Mouse (Mus musculus): ENCODE results near the gene 2310034G01Rik. TPM values are rescaled to one million over a fixed set of nuclear protein-coding genes. Genes with fewer than 3 reads are reported as not detected.

Gene 2310034G01Rik
- polyA plus RNA-seq, 1 experiment from 2014 or later: 1.7 TPM

- H3K27me3 ChIP-seq (ENCODE audit: control insufficient read depth, insufficient read depth, low read length): no peaks in the 10 kb centered on the region; the same call in 1 of the 2 replicates
These were observed 21.0 kb downstream of the 2310034G01Rik start for GRCm38 (mm10) chr19:46329031-46329641.

DNA sequence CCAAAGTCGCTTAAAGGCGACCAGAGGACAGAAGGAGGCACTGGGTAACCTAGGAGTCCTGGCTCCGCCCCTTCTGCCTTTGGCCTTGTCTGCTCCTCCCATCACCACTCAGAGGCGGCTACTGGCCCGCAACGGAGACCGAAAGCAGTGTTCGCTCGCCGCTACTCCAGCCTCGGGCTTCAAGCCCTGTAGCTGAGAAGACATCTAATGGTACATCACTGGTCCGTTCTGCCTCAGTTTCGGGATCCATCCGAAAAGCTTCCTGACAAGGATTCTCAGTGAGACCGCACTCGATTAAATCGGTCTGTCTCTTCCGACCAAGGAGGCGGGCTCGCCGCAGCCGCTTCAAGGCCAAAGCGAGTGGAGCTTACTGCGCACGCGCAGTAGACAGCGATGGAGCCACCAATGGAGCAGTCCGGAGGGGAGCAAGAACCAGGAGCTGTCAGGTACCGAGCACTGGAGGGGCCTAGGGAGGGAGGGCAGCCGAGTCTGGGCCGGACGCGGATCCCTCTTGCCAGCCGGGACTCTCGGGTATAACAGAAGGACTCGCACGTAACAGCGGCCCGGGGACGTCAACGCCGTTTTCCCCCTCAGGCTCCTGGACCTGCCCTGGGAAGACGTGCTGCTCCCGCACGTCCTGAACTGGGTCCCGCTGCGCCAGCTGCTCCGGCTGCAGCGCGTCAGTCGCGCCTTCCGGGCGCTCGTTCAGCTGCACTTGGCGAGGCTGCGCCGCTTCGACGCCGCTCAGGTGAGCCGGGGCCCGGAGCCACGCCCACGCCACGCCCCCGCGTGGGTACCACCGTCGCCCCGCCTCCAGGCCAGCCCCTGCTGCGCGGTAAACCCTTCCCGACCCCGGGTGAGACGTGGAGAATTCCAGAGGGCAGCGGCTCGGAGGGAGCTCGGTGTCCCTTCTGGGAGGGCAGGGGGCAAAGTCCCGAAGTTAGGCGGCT lies 21.7 kb downstream of the 2310034G01Rik start, which contains the start of gene Fbxl15:
Fbxl15 (plus strand) TSS at position 104 of the 950 bp plus-strand sequence.
- H3K27me3 ChIP-seq (ENCODE audit: control insufficient read depth, insufficient read depth, low read length): no peaks in the 10 kb centered on the region; the same call in 1 of the 2 replicates
- WGBS: under 1% methylated on average over 74 of the region's 81 CpGs
- H3K4me2 ChIP-seq (replicated peaks; ENCODE audit: low read depth): peak within 1 kb of the TSS; percentile 99
- H3K27ac ChIP-seq (replicated peaks): peak within 1 kb of the TSS; percentile 81
- DNase-seq (ENCODE audit: low spot score): peak; percentile 91
- peak within 1 kb of the TSS; percentile 65 for H3K9ac ChIP-seq (ENCODE audit: low read length)
- peak within 1 kb of the TSS; percentile 65 for H3K4me3 ChIP-seq (ENCODE audit: low read depth, low read length)
- peaks cover 7% of the 10 kb centered on the region for H3K4me1 ChIP-seq (replicated peaks; ENCODE audit: control insufficient read depth, insufficient read depth)
- TF ChIP-seq EP300 (optimal IDR thresholded peaks at IDR 0.05) (no peak), CTCF (IDR thresholded peaks at IDR 0.05; ENCODE audit: low read depth) (0 out of 2 replicates have a peak, but pooled peaks have one; percentile 9)
- peak; percentile 86 for ATAC-seq (ENCODE audit: low FRiP score, low TSS enrichment)
- peaks cover 9% of the 10 kb centered on the region for H3K36me3 ChIP-seq (ENCODE audit: control insufficient read depth, insufficient read depth, low read length)
- H3K9me3 ChIP-seq (ENCODE audit: control insufficient read depth, low read length): no peaks in the 10 kb centered on the region

More at GRCm38 (mm10) chr19:46329031-46329641, 21.0 kb downstream of the 2310034G01Rik start:
- Histone ChIP-seq H3K4me1 (replicated peaks; ENCODE audit: control insufficient read depth, insufficient read depth) (peaks cover 7% of the 10 kb centered on the region), H3K4me3 (ENCODE audit: low read depth, low read length) (peak overlapping the region; percentile 65), H3K27ac (replicated peaks) (peak overlapping the region; percentile 81), H3K4me2 (replicated peaks; ENCODE audit: low read depth) (peak overlapping the region; percentile 99), H3K9me3 (ENCODE audit: control insufficient read depth, low read length) (no peaks in the 10 kb centered on the region), H3K36me3 (ENCODE audit: control insufficient read depth, insufficient read depth, low read length) (peaks cover 9% of the 10 kb centered on the region), H3K9ac (ENCODE audit: low read length) (peak overlapping the region; percentile 65)
- TF ChIP-seq EP300 (optimal IDR thresholded peaks at IDR 0.05) (no peak), CTCF (IDR thresholded peaks at IDR 0.05; ENCODE audit: low read depth) (no peak)
- 2% methylated on average over 54 of the region's 54 CpGs for WGBS
- ATAC-seq (ENCODE audit: low FRiP score, low TSS enrichment) (peak; percentile 3; the same call in 1 of the 2 replicates), DNase-seq (ENCODE audit: low spot score) (no peak)

DNA sequence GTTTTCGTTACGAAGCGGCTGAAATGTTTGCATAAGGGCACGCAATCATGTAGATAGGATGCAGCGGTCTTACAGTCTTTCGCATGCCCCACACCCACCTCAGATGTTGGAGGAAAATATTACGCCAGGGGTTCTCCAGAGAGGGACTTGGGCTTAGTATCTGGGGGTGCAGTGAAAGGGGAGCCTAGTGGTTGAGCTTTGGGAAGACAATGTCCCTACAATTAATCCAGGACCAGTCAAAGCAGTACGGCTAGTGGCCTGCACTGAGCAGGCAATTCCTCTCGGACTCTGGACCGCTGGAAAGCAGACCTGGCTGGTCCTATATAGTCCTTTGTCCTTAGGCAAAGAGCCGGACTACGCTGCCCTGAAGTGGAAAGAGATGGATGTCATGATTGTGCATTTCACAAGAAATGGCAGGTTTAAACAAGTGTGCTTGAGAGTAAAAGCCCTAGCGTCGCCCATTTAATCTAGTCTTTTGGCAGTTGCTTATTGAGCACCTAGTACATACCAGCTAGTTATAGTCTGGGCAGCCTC lies 22.5 kb downstream of the 2310034G01Rik start:
- Histone ChIP-seq H3K9me3 (ENCODE audit: control insufficient read depth, low read length) (no peaks in the 10 kb centered on the region), H3K4me1 (replicated peaks; ENCODE audit: control insufficient read depth, insufficient read depth) (peaks cover 7% of the 10 kb centered on the region), H3K4me3 (ENCODE audit: low read depth, low read length) (peak overlapping the region; percentile 65), H3K27ac (replicated peaks) (peak overlapping the region; percentile 81), H3K9ac (ENCODE audit: low read length) (peak overlapping the region; percentile 65), H3K4me2 (replicated peaks; ENCODE audit: low read depth) (peak overlapping the region; percentile 99), H3K36me3 (ENCODE audit: control insufficient read depth, insufficient read depth, low read length) (peaks cover 9% of the 10 kb centered on the region), H3K27me3 (ENCODE audit: control insufficient read depth, insufficient read depth, low read length) (no peaks in the 10 kb centered on the region; the same call in 1 of the 2 replicates)
- DNase-seq (ENCODE audit: low spot score) (no peak), ATAC-seq (ENCODE audit: low FRiP score, low TSS enrichment) (no peak)
- 26% methylated on average over 14 of the region's 14 CpGs for WGBS
- TF ChIP-seq CTCF (IDR thresholded peaks at IDR 0.05; ENCODE audit: low read depth) (no peak), EP300 (optimal IDR thresholded peaks at IDR 0.05) (no peak)

GRCm38 (mm10) chr19:46326756-46327305 lies 23.3 kb downstream of the 2310034G01Rik start, which contains the start of gene Psd:
Gene Psd, minus strand, starts transcription at chr19:46327156.
- Histone ChIP-seq H3K9me3 (ENCODE audit: control insufficient read depth, low read length) (no peaks in the 10 kb centered on the region), H3K4me1 (replicated peaks; ENCODE audit: control insufficient read depth, insufficient read depth) (peaks cover 7% of the 10 kb centered on the region), H3K36me3 (ENCODE audit: control insufficient read depth, insufficient read depth, low read length) (peaks cover 9% of the 10 kb centered on the region), H3K27me3 (ENCODE audit: control insufficient read depth, insufficient read depth, low read length) (no peaks in the 10 kb centered on the region; the same call in 1 of the 2 replicates), H3K9ac (ENCODE audit: low read length) (peak within 1 kb of the TSS; percentile 65), H3K4me3 (ENCODE audit: low read depth, low read length) (peak within 1 kb of the TSS; percentile 65), H3K27ac (replicated peaks) (peak within 1 kb of the TSS; percentile 81), H3K4me2 (replicated peaks; ENCODE audit: low read depth) (peak within 1 kb of the TSS; percentile 99)
- TF ChIP-seq CTCF (IDR thresholded peaks at IDR 0.05; ENCODE audit: low read depth): no peak
- TF ChIP-seq EP300 (optimal IDR thresholded peaks at IDR 0.05): no peak
- DNase-seq (ENCODE audit: low spot score): peak; percentile 59
- WGBS: under 1% methylated on average over 35 of the region's 35 CpGs
- ATAC-seq (ENCODE audit: low FRiP score, low TSS enrichment): no peak

DNA sequence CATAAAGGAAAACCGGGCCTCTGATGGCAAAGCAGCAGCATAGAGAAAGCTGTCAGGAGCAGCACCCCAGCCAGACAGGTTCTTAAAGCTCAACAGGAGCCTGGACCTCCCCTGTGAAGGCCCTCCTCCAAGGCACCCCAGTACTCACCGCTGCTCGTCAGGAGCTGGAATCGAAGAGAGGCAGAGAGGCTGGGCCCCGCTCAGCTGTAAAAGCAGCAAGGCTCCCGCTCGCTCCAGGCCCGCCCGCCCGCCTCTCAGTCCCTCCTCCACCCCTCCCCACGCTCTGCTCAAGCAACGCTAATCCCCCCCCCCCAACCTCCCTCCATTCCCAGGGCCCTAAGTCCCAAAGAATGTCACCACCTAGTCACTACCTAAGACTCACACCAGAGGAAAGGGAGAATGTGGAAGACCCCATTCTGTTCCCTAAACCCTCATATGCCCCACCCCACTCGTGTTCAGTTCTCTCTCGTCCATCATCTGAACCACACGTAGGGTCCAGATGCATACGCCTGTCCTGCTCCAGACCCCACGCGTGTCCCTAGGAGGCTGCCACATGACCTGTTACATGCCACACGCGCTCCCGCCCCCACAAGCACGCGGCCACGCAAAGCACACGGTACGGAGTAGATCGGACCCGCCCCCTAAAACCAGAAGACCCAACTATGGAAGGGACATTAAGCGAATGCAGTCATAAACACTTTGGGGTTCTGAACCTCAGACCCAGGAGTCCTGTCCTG lies 23.9 kb downstream of the 2310034G01Rik start:
- no peak for TF ChIP-seq EP300 (optimal IDR thresholded peaks at IDR 0.05)
- WGBS: 9% methylated on average over 28 of the region's 29 CpGs
- peaks cover 7% of the 10 kb centered on the region for H3K4me1 ChIP-seq (replicated peaks; ENCODE audit: control insufficient read depth, insufficient read depth)
- H3K27me3 ChIP-seq (ENCODE audit: control insufficient read depth, insufficient read depth, low read length): no peaks in the 10 kb centered on the region; the same call in 1 of the 2 replicates
- no peaks in the 10 kb centered on the region for H3K9me3 ChIP-seq (ENCODE audit: control insufficient read depth, low read length)
- H3K4me3 ChIP-seq (ENCODE audit: low read depth, low read length): no peak overlapping the region
- peaks cover 6% of the 10 kb centered on the region for H3K36me3 ChIP-seq (ENCODE audit: control insufficient read depth, insufficient read depth, low read length)
- no peak overlapping the region for H3K27ac ChIP-seq (replicated peaks)
- H3K4me2 ChIP-seq (replicated peaks; ENCODE audit: low read depth): 0 out of 2 replicates have a peak overlapping the region, but pooled peaks have one; percentile 46
- H3K9ac ChIP-seq (ENCODE audit: low read length): no peak overlapping the region
- no peak for ATAC-seq (ENCODE audit: low FRiP score, low TSS enrichment)
- DNase-seq (ENCODE audit: low spot score): no peak

Measured in stomach, postnatal 0 days (tissue).